Mouse (Mus musculus) E14TG2a.4 (cell line): ENCODE measurements at regions not wholly inside any gene's neighbourhood (a gene's known extent, or its start where the extent isn't known, plus 50 kb on each side); places are given as distances from the start of the nearest gene placed in this dataset.
A peak's percentile ranks its signal among the peaks of the same experiment; 100 is the strongest.

Experiments
- H3K27me3 ChIP-seq: 2 replicates; pipeline ENCODE4 v1.6.1; 2014; ENCODE audit warnings: low read length, control low read depth; ENCODE audit not compliant: insufficient read depth
- H3K36me3 ChIP-seq: 2 replicates; pipeline ENCODE4 v1.6.1; 2014; ENCODE audit warnings: low read length, control low read depth; ENCODE audit not compliant: insufficient read depth
- H3K4me1 ChIP-seq: replicated peaks from 2 replicates; pipeline ENCODE4 v1.6.1; 2014; ENCODE audit warnings: low read depth, low read length, control low read depth
- H3K4me3 ChIP-seq: replicated peaks from 2 replicates; pipeline ENCODE4 v1.5.1; 2014; ENCODE audit warnings: mild to moderate bottlenecking, low read length
- H3K9me3 ChIP-seq: 2 replicates; pipeline ENCODE4 v1.6.1; 2014; ENCODE audit warnings: low read length, control low read depth
- CTCF ChIP-seq: conservative IDR thresholded peaks from 2 replicates; pipeline ENCODE4 v1.5.1; 2014; ENCODE audit warnings: low read length
- NANOG ChIP-seq: IDR thresholded peaks from 2 replicates; pipeline ENCODE4 v1.6.1; 2014; ENCODE audit warnings: borderline replicate concordance, low read length, mixed read lengths
- POU5F1 ChIP-seq: IDR thresholded peaks from 2 replicates; pipeline ENCODE4 v1.6.1; 2014; ENCODE audit warnings: low read length, borderline replicate concordance

GRCm38 (mm10) chr11:40624126-40624778 is 70.8 kb downstream of the Mat2b start:
- no peaks in the 10 kb centered on the region for H3K9me3 ChIP-seq
- no peaks in the 10 kb centered on the region for H3K36me3 ChIP-seq
- no peak overlapping the region for H3K4me3 ChIP-seq
- TF ChIP-seq NANOG (no peak), POU5F1 (no peak), CTCF (no peak)
- H3K4me1 ChIP-seq, result no peaks in the 10 kb centered on the region
- H3K27me3 ChIP-seq, result no peaks in the 10 kb centered on the region

GRCm38 (mm10) chr11:40620036-40620435 is 75.0 kb downstream of the Mat2b start:
- Histone ChIP-seq H3K4me1 (no peaks in the 10 kb centered on the region), H3K27me3 (no peaks in the 10 kb centered on the region), H3K36me3 (no peaks in the 10 kb centered on the region), H3K4me3 (no peak overlapping the region), H3K9me3 (no peaks in the 10 kb centered on the region)
- TF ChIP-seq NANOG (no peak), CTCF (no peak), POU5F1 (no peak)

- peaks cover 19% of the 10 kb centered on the region for H3K4me1 ChIP-seq
- H3K4me3 ChIP-seq, result no peak overlapping the region
- no peaks in the 10 kb centered on the region for H3K36me3 ChIP-seq
- H3K9me3 ChIP-seq, result no peaks in the 10 kb centered on the region
- TF ChIP-seq POU5F1 (no peak), CTCF (no peak), NANOG (no peak)
- no peaks in the 10 kb centered on the region for H3K27me3 ChIP-seq
Measured at GRCm38 (mm10) chr11:40603008-40603407, 92.0 kb downstream of the Mat2b start.

- Histone ChIP-seq H3K27me3 (no peaks in the 10 kb centered on the region), H3K36me3 (no peaks in the 10 kb centered on the region), H3K4me3 (no peak overlapping the region), H3K4me1 (peaks cover 19% of the 10 kb centered on the region), H3K9me3 (no peaks in the 10 kb centered on the region)
- peak; percentile 73 for TF ChIP-seq CTCF
- TF ChIP-seq NANOG, result no peak
Measured at GRCm38 (mm10) chr11:40601572-40601909, 93.5 kb downstream of the Mat2b start.

DNA sequence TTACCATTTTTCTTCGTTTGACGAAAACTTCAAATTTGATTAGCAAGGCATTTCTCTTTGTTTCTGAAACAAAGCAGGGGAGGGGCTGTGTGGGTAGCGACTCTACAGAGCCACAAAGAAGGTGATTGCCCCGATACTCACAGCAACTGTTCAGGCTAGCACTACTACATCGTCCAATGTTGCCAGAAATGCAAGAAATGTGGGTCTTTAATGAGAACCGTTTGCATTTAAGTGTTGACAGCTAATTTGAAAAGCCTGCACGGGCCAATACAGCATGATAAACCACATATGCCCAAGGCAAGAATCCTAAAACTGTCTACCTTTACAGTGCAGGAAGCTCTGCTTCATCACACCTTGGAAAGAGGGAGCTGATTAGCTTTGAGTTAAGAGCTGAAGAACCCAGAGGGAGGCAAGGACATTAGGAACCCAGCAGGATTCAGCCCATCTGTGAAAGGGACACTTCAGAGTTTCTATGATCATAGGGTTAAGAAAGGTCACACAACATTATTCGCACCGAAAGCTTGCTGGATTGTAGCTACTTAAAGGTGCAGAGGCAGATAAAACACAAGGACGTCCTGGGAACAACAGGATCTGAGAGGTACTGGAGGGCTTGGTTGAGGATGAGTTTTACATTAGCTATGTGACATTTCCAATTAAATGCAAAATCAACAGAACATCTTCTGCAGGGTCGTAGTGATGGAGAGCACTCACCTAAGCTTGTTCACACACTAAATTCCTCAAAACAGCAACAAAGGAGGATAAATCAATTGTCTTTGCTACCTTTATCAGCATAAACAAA is 94.0 kb downstream of the Mat2b start:
- H3K36me3 ChIP-seq, result no peaks in the 10 kb centered on the region
- H3K4me3 ChIP-seq, result no peak overlapping the region
- peaks cover 18% of the 10 kb centered on the region for H3K4me1 ChIP-seq
- no peaks in the 10 kb centered on the region for H3K27me3 ChIP-seq
- TF ChIP-seq CTCF (no peak; the same call in 1 of the 2 replicates), NANOG (no peak), POU5F1 (no peak)
- no peaks in the 10 kb centered on the region for H3K9me3 ChIP-seq

- H3K9me3 ChIP-seq, result no peaks in the 10 kb centered on the region
- H3K27me3 ChIP-seq, result no peaks in the 10 kb centered on the region
- TF ChIP-seq POU5F1 (no peak), NANOG (no peak), CTCF (no peak)
- H3K36me3 ChIP-seq, result no peaks in the 10 kb centered on the region
- H3K4me1 ChIP-seq, result peaks cover 16% of the 10 kb centered on the region
- H3K4me3 ChIP-seq, result no peak overlapping the region
Measured at GRCm38 (mm10) chr11:40599956-40600772, 94.8 kb downstream of the Mat2b start.

- no peaks in the 10 kb centered on the region for H3K36me3 ChIP-seq
- H3K27me3 ChIP-seq, result no peaks in the 10 kb centered on the region
- H3K4me3 ChIP-seq, result no peak overlapping the region
- no peaks in the 10 kb centered on the region for H3K9me3 ChIP-seq
- no peak for TF ChIP-seq NANOG
- TF ChIP-seq POU5F1, result no peak
- no peak for TF ChIP-seq CTCF
- peaks cover 16% of the 10 kb centered on the region for H3K4me1 ChIP-seq
Measured at GRCm38 (mm10) chr11:40596347-40596746, 98.7 kb downstream of the Mat2b start.

- Histone ChIP-seq H3K36me3 (no peaks in the 10 kb centered on the region), H3K4me1 (no peaks in the 10 kb centered on the region), H3K27me3 (no peaks in the 10 kb centered on the region), H3K9me3 (no peaks in the 10 kb centered on the region), H3K4me3 (no peak overlapping the region)
- TF ChIP-seq CTCF (no peak), NANOG (no peak), POU5F1 (no peak)
Measured at GRCm38 (mm10) chr11:40592056-40592455, 102.9 kb downstream of the Mat2b start.
